Mouse (Mus musculus) embryonic facial prominence, embryonic 11.5 days (tissue): ENCODE results near the gene Gm28044. TPM values are rescaled to one million over a fixed set of nuclear protein-coding genes. Genes with fewer than 3 reads are reported as not detected.
"Not testable (repeated sequence)": the region's sequence is repeated elsewhere in the genome, so short reads cannot be mapped to it uniquely, and the experiment has no call there.

ENCODE experiments used
- ATAC-seq: fragments of 200-750 bp; cut with Nextera tagmentation; replicated peaks from 2 replicates; pipeline ENCODE4 v1.8.0; 2017; ENCODE audit warnings: low read depth; ENCODE audit not compliant: insufficient number of reproducible peaks, low FRiP score, low TSS enrichment
- DNase-seq: peaks from one replicate; pipeline ENCODE4 v3.0.0-alpha.2; 2015; ENCODE audit warnings: low spot score
- H3K27ac ChIP-seq: fragments of 300-500 bp; sonication (generic); replicated peaks from 2 replicates; pipeline ENCODE4 v1.5.1; 2014; ENCODE audit warnings: mild to moderate bottlenecking, low read depth, low read length, control low read depth
- H3K27me3 ChIP-seq: fragments of 300-500 bp; sonication (generic); 2 replicates; pipeline ENCODE4 v1.6.1; 2014; ENCODE audit warnings: mild to moderate bottlenecking, low read length, moderate library complexity, mixed read lengths; ENCODE audit not compliant: control insufficient read depth, insufficient read depth
- H3K36me3 ChIP-seq: fragments of 300-500 bp; sonication (generic); replicated peaks from 2 replicates; pipeline ENCODE4 v1.6.1; 2014; ENCODE audit warnings: low read depth, mild to moderate bottlenecking, low read length, moderate library complexity, mixed read lengths; ENCODE audit not compliant: control insufficient read depth, insufficient read depth
- H3K4me1 ChIP-seq: fragments of 300-500 bp; sonication (generic); 2 replicates; pipeline ENCODE4 v1.6.1; 2014; ENCODE audit warnings: low read length, mixed read lengths; ENCODE audit not compliant: control insufficient read depth, insufficient read depth
- H3K4me2 ChIP-seq: fragments of 300-500 bp; sonication (generic); 2 replicates; pipeline ENCODE4 v1.6.1; 2014; ENCODE audit warnings: low read depth, mild to moderate bottlenecking, control low read depth, low read length, moderate library complexity
- H3K4me3 ChIP-seq: fragments of 300-500 bp; sonication (generic); 2 replicates; pipeline ENCODE4 v1.5.1; 2014; ENCODE audit warnings: low read depth, low read length, control low read depth
- H3K9ac ChIP-seq: fragments of 300-500 bp; sonication (generic); replicated peaks from 2 replicates; pipeline ENCODE4 v1.6.1; 2014; ENCODE audit warnings: mild to moderate bottlenecking, control low read depth, low read length
- H3K9me3 ChIP-seq: fragments of 300-500 bp; sonication (generic); replicated peaks from 2 replicates; pipeline ENCODE4 v1.6.1; 2016; ENCODE audit warnings: mild to moderate bottlenecking, low read length, inconsistent platforms, mixed read lengths; ENCODE audit not compliant: control insufficient read depth
- WGBS: fragments of 180-500 bp; shearing (Covaris S2); extraction: QIAGEN DNeasy Blood & Tissue Kit; methylation state at CpG from one replicate; pipeline ENCODE4 v1.1.7; 2014; 5-methylcytosine and 5-hydroxymethylcytosine counted together
- polyA plus RNA-seq: library from polyadenylated mRNA; unstranded; fragments of >200 nt; fragmentation: Nextera tagmentation; extraction: Ambion mirVana; gene quantifications from 2 replicates; pipeline ENCODE4 v1.2.1, GENCODE M21; 2014

Gene Gm28044
- polyA plus RNA-seq, 1 experiment from 2014 or later, result not detected

GRCm38 (mm10) chr13:67332019-67332724 lies 28.2 kb downstream of the Gm28044 start, which contains the start of gene Zfp595:
Gene Zfp595, minus strand, starts transcription at chr13:67332570.
- DNase-seq (peak; percentile 91), ATAC-seq (peak; percentile 90)
- Histone ChIP-seq H3K9ac (peak within 1 kb of the TSS; percentile 54), H3K9me3 (no peaks in the 10 kb centered on the region), H3K27me3 (no peaks in the 10 kb centered on the region), H3K4me2 (peak within 1 kb of the TSS; percentile 52), H3K4me3 (peak within 1 kb of the TSS; percentile 42), H3K4me1 (no peaks in the 10 kb centered on the region), H3K36me3 (no peaks in the 10 kb centered on the region), H3K27ac (no peak within 1 kb of the TSS)
- 19% methylated on average over 17 of the region's 17 CpGs for WGBS

- Histone ChIP-seq H3K9me3 (no peaks in the 10 kb centered on the region), H3K4me1 (no peaks in the 10 kb centered on the region), H3K27ac (no peak overlapping the region), H3K27me3 (no peaks in the 10 kb centered on the region), H3K36me3 (no peaks in the 10 kb centered on the region), H3K4me3 (peak overlapping the region; percentile 57; the same call in 1 of the 2 replicates), H3K9ac (peak overlapping the region; percentile 65), H3K4me2 (peak overlapping the region; percentile 2; the same call in 1 of the 2 replicates)
- WGBS, result 34% methylated on average over 5 of the region's 5 CpGs
- ATAC-seq (peak; percentile 26; the same call in 1 of the 2 replicates), DNase-seq (peak; percentile 28)
These were observed 53.6 kb downstream of the Gm28044 start for GRCm38 (mm10) chr13:67306718-67307117.

GRCm38 (mm10) chr13:67305822-67306672 lies 54.3 kb downstream of the Gm28044 start, which contains the start of gene Zfp457:
Gene Zfp457, minus strand, starts transcription at chr13:67306485.
- H3K4me2 ChIP-seq, result peak within 1 kb of the TSS; percentile 48
- DNase-seq, result peak; percentile 95
- peak; percentile 99 for ATAC-seq
- H3K27me3 ChIP-seq, result no peaks in the 10 kb centered on the region
- no peaks in the 10 kb centered on the region for H3K9me3 ChIP-seq
- peak within 1 kb of the TSS; percentile 57 for H3K4me3 ChIP-seq
- H3K9ac ChIP-seq, result peak within 1 kb of the TSS; percentile 65
- no peaks in the 10 kb centered on the region for H3K36me3 ChIP-seq
- H3K27ac ChIP-seq, result no peak within 1 kb of the TSS
- H3K4me1 ChIP-seq, result no peaks in the 10 kb centered on the region
- WGBS, result 14% methylated on average over 16 of the region's 16 CpGs

- no peaks in the 10 kb centered on the region for H3K9me3 ChIP-seq
- H3K27ac ChIP-seq, result no peak within 1 kb of the TSS
- no peak within 1 kb of the TSS for H3K9ac ChIP-seq
- 45% methylated on average over 7 of the region's 7 CpGs for WGBS
- ATAC-seq (no peak), DNase-seq (peak; percentile 38)
- no peaks in the 10 kb centered on the region for H3K4me1 ChIP-seq
- no peaks in the 10 kb centered on the region for H3K36me3 ChIP-seq
- no peaks in the 10 kb centered on the region for H3K27me3 ChIP-seq
- no peak within 1 kb of the TSS for H3K4me2 ChIP-seq
- no peak within 1 kb of the TSS for H3K4me3 ChIP-seq
These were observed 82.0 kb downstream of the Gm28044 start, which contains the start of gene Zfp458 for GRCm38 (mm10) chr13:67278314-67278713. Gene Zfp458, minus strand, starts transcription at chr13:67278466.

- peak; percentile 40; the same call in 1 of the 2 replicates for ATAC-seq
- not testable (repeated sequence) for H3K36me3 ChIP-seq, H3K27me3 ChIP-seq, H3K4me1 ChIP-seq, H3K9me3 ChIP-seq, H3K27ac ChIP-seq, DNase-seq
- WGBS, result 51% methylated on average over 8 of the region's 9 CpGs
- Histone ChIP-seq H3K4me2 (peak overlapping the region; percentile 32; the same call in 1 of the 2 replicates), H3K4me3 (peak overlapping the region; percentile 66), H3K9ac (peak overlapping the region; percentile 67)
These were observed 90.8 kb downstream of the Gm28044 start for GRCm38 (mm10) chr13:67269383-67270065.

- no peaks in the 10 kb centered on the region for H3K9me3 ChIP-seq
- H3K36me3 ChIP-seq, result no peaks in the 10 kb centered on the region
- peak overlapping the region; percentile 67 for H3K9ac ChIP-seq
- peak overlapping the region; percentile 66 for H3K4me3 ChIP-seq
- no peak overlapping the region for H3K27ac ChIP-seq
- no peaks in the 10 kb centered on the region for H3K4me1 ChIP-seq
- H3K27me3 ChIP-seq, result no peaks in the 10 kb centered on the region
- ATAC-seq (peak; percentile 97), DNase-seq (peak; percentile 85)
- 7% methylated on average over 18 of the region's 18 CpGs for WGBS
- peak overlapping the region; percentile 61 for H3K4me2 ChIP-seq
These were observed 91.6 kb downstream of the Gm28044 start for GRCm38 (mm10) chr13:67268568-67269369.
